Mouse (Mus musculus) left cerebral cortex, postnatal 10 days (tissue): ENCODE measurements around the gene Fndc10. TPM values are rescaled to one million over a fixed set of nuclear protein-coding genes. Genes with fewer than 3 reads are reported as not detected.
"Not testable (repeated sequence)": the region's sequence is repeated elsewhere in the genome, so short reads cannot be mapped to it uniquely, and the experiment has no call there.

ENCODE experiments used
- DNase-seq, 2 experiments: peaks; one replicate each; pipeline ENCODE4 v3.0.0; 2021 to 2022; ENCODE audit warnings: low spot score in 2 of 2, mixed read lengths in 1 of 2; ENCODE audit errors: extremely low spot score in 1 of 2
- intact Hi-C: fragments of 180-260 bp; cut with DNase I; formaldehyde crosslinking; loops from one replicate; pipeline ENCODE4 v1.15.1; 2025
- total RNA-seq, 2 experiments: library from RNA; stranded (reverse); gene quantifications; 2 replicates each; pipeline ENCODE4 v1.2.3; 2021

The Fndc10 gene
- total RNA-seq, 2 experiments from 2014 or later: 20.2 to 22.2 TPM

DNA sequence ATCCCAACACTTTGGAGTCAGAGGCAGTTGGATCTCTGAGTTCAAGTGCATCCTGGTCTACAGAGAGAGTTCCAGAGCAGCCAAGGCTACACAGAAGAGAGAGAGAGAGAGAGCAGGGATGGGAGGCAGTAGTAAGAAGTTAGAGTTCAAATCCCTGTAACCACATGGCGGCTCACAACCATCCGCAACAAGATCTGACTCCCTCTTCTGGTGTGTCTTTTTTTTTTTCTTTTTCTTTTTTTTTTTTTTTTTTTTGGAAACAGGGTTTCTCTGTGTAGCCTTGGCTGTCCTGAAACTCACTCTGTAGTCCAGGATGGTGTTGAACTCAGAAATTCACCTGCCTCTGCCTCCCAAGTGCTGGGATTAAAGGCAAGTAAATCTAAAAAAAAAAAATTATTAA is 22.1 kb upstream of the Fndc10 start:
- intact Hi-C loops: no loop called here
- DNase-seq: no peak

DNA sequence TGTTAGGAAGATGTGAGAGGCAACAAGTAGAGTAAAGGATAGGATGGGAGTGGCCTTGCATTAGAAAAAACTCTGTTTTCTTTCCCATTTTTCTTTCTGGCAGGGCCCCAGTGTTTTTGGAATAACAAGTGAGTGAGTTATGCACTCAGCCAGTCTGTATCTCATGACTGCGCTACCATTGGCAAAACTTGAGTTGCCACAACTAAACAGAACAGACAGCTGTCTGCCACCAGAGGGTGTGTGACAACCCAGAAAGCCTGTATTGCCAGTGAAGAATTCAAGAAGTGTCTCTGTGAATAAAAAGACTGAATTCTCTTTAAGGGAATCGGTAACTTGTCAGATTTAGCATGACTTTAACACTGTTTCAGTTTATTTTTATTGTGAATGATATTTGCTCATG is 18.2 kb upstream of the Fndc10 start:
- intact Hi-C loops: no loop called here
- peak in 1 of 2 experiments; percentile 41 for DNase-seq

DNA sequence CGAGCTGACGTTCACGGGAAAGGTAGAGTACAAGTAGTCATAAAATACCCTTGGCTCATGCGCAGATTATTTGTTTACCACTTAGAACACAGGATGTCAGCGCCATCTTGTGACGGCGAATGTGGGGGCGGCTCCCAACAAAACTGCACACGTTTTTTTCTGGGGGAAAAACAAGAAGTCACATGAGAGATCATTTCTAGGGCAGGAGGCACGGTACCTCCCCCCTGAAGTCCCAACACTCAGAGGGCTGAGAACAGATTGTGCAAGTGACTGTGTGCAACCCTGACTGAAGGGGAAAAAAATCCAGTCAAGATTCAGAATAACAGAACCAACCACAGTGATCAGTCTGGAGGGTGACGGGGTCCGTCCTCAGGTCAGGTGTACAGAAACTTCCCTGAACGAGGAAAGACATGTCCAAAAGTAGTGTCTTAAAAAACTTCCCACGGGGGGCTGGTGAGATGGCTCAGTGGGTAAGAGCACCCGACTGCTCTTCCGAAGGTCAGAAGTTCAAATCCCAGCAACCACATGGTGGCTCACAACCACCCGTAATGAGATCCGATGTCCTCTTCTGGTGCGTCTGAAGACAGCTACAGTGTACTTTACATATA is 10.4 kb upstream of the Fndc10 start:
- intact Hi-C loops, DNase-seq: not testable (repeated sequence)

DNA sequence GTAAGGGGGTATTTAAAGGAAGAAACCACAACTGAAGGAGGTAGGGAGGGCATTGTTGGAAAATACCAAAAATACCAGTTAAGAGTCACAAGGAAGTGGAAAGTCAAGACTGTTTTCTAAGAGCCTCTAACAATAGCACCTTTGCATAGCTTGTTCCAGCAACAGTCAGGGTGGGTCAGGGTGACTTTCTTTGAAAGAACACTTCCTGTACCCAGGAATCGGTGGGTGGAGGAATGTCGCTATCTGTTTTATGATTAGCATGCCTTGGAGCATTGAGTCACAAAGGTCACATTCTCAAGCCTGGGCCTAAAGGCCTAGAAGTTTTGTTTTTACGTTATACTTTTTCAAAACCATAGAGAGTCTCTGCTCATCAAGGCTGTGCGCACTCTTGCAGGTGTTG is 6.4 kb upstream of the Fndc10 start:
- DNase-seq, intact Hi-C loops: not testable (repeated sequence)

DNA sequence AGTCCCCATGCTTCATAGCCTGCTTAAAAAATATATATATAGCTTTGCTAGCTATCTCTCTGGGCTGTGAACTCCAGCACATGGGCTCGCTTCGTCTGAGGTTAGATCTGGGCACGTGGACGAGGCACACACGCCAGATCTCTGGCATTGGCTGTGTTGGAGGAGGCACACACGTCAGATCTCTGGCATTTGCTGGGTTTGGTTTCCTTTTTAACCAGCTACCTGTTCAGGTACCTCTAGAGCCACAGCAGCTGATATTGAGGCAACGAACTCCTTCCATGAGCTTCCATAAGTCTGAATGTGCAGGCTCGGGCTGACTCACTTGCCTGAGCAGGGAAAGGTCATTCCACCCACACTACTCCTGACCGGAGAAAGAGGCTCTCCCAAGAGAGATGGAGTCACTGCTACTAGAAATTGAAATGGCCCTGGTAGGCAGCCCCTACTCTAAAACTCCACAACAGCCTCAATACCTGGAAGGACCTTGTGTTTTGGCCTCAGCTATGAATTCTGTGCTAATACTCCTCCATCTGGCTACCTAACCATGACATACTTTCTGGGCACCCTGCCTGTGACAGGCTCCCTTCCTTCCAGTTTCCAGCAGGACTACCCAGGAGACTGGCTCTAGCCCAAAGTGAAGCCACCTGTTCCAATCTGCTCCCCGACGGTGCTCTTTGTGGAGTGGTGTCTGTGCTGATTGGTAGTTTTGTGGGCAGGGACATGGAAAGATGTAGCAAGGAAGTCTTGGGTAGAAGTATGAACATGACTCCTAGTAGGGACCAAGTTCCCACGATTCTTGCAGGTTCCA is 3.4 kb upstream of the Fndc10 start:
- intact Hi-C loops: no loop called here
- peak in 1 of 2 experiments; percentile 43 for DNase-seq

DNA sequence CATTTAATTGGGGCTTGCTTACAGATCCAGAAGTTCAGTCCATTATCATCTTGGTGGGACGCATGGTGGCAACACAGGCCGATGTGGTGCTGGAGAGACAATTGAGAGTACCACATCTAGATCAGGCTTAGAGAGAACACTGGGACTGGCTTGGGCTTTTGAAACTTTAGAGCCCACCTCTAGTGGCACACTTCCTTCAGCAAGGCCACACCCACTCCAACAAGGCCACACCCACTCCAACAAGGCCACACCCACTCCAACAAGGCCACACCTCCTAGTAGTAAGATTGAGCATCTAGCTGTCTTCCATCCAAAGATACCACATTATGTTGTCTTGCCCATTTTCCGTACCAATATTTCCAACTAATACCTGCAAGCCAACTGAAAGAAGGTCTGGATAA is 1.7 kb upstream of the Fndc10 start:
- intact Hi-C loops: no loop called here
- DNase-seq: no peak

DNA sequence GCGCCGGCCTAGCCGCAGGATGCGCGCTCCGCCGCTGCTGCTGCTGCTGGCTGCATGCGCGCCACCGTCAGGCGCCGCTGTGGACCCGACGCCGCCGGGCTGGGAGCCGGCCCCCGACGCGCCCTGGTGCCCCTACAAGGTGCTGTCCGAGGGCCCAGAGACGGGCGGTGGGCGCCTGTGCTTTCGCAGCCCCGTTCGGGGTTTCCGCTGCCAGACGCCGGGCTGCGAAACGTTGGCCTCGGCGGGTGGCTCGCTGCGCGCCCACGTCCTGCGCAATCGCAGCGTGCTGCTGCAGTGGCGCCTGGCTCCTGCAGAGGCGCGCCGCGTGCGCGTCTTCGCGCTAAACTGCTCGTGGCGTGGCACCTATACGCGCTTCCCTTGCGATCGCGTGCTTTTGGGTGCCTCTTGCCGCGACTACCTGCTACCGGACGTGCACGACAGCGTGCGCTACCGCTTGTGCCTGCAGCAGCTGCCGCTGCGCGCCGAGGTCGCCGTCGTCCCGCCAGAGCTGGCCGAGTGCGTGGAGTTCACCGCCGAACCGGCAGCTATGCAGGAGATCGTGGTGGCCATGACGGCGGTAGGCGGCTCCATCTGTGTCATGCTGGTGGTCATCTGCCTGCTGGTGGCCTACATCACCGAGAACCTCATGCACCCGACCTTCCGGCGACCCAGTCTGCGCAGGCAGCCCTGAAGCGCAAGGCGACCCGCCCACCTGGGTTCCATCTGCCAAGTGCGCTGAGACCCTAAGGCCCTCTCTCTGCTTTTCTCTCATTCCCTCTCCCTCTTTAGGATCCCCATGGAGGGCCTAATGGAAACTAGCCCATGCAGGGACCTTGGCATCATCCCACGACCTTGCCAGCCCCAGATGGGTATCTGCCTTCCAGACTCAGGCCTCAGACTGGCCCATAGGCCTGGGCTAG is 600 bp downstream of the Fndc10 start:
- intact Hi-C loops: no loop called here
- peak; percentile 76 to 85 for DNase-seq

DNA sequence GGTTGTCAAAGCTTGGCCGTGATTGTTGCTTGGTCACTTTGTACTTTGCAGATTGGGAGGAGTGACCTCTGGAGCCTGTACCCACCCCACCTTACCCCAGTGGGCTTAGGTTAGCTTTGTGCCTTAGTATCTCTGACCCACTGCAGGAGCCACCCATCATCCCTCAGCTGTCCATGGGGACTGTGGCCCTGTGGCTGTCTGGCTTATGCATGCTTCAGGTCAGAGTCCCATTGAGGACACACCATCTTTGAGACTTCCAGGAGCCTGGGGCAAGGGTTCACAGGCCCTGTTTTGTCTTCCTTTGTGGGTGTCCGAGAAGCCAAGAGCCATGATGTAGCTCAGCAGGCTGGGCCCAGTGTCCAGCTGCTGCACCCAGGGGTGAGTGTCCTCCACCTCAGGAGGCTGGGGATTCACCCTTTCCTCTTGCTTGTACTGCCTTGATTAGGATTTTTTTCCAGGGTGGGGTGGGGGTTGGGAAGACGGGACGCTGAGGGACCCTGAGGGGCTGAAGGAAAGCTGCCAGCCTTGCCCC is 1.5 kb downstream of the Fndc10 start:
- intact Hi-C loops: no loop called here
- no peak for DNase-seq

DNA sequence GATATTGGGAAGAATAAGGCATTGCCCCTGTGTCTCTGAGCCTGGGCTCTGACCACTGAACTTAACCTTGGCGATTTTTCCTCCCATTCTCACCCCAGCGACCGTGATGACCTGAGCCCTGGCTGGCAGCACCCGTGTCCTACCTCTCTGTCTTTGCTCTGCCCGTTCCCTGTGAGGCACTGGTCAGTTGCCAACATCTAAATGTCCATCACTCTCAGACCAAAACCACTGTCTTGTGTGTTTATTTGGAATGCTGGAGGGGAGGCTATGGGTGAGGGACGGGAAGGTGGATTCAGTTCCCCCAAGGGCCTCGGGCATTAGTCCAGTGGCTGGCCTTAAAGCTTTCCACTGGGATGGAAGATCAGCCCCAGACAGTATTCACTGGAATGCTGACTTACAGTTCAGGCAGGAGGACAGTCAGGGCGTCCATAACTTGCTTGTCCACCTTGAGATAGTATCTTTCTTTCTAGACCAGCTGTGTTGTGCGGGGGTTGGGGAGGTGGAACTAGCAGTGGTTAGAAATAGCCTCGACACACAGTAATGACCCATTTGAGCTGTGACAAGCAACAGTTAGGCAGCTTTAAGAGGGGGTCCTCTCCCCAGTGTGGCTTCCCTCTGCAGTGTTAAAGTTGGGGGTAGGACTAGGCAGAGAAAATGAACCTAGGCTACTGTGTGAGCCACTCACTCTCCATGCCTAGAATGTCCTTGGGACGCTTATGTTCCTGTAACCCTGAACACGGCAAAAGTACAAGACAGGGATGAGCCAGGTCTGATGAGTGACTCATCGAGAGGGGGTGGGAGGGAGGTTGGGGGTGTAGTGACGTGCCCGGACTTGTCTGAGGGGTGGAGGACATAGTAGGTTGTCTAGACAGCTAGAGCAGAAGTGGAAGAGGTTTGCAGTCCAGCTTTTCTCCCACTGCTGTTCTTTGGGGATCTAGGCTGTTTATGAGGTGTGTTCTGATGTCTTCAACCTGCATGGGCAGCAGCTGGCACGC is 2.4 kb downstream of the Fndc10 start:
- intact Hi-C loops: no loop called here
- DNase-seq: no peak

DNA sequence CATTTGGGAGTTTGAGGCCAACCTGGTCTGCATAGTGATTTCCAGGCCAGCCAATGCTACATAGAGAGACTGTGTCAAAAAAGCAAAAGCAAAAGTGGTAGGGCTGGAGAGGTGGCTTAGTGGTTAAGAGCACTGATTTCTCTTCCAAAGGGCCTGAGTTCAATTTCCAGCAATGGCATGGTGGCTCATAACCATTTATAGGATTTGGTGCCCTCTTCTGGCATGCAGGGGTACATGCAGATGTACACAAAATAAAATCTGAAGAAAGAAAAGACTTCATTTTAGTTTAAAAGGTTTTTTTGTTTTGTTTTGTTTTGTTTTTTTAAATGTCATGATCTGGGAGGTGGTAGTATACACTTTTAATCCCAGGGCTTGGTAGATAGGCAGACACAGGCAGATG is 6.3 kb downstream of the Fndc10 start:
- intact Hi-C loops: no loop called here
- DNase-seq: no peak

DNA sequence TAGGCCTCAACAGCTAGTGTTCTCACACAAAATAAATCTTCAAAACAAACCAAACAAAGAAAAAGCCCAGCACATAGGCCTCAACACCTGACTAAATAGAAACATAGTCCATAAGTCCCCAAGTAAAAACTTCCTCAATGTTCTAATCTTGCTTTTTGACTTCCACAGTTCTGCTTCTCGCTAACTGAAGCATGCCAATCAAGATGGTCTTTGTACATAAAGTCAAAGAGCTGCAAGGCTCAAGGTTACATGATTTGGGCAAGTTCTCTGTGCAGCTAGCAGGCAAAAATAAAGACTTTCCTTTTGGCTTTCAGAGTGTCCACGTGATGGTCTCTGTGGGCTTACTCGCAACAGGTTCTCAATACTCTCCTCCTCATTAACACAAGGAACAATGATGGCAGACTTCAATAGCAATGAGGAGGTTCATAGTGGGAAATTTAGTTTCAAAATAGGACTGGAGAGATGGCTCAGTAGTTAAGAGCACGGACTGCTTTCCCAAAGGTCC is 9.3 kb downstream of the Fndc10 start:
- DNase-seq: no peak
- intact Hi-C loops: no loop called here

DNA sequence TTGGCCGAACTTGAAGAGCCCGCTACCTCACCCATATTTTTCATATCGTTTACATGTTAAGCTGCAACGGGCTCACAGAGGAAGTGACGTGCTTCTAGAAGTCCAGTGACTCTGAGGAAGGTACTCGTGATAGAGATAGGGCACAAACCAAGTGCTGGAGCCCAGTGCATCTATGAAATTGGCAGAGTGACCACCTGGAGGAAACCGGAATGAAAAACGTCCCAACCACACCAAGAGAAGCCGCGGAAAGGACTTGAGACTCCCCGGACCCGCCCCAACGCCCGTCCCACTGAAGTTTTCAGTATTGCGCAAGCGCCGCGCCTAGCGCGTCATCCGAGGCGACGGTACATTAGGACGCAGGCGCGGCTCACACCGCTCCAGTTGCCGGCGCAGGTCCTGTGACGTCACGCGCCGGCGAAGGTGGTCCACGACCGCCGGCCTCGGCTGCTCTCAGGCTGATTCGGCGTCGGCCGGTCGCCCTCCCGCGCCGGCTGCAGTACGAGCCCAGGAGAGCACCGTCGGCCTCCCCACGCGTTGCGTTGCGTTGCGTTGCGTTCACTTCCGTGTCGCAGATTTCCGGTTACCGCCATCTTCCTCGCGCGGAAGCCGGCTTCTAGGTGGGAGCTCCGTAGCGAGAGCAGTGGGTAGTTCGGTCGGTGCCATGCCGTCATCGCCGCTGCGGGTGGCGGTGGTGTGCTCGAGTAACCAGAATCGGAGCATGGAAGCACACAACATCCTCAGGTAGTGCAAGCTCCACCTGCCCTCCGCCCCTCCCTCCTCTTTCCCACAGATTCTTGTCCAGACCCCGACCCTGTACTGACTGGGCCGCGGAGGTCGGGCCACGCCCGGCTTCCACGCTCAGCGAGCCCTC is 10.8 kb downstream of the Fndc10 start, which contains the start of gene Ssu72:
Gene Ssu72, plus strand, starts transcription at position 80 of the 871 bp plus-strand sequence.
- intact Hi-C loops: no loop called here
- DNase-seq: peak; percentile 93 to 95

DNA sequence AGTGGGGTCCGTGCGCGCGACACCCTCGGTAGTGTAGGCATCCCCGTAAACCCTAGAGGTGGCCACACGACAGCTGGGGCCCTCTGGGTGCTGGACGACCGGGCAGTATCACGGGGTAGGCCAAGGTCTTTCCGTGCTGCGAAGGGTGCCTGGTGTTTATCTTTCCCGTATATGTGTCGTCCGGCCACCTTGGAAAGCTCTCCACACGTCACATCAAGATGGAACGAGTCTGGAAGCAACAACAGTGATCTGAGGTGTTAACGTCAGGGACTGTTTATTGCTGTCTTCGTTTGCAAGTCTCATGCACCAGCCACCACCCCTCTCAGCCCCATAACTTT is 11.4 kb downstream of the Fndc10 start:
- intact Hi-C loops: no loop called here

DNA sequence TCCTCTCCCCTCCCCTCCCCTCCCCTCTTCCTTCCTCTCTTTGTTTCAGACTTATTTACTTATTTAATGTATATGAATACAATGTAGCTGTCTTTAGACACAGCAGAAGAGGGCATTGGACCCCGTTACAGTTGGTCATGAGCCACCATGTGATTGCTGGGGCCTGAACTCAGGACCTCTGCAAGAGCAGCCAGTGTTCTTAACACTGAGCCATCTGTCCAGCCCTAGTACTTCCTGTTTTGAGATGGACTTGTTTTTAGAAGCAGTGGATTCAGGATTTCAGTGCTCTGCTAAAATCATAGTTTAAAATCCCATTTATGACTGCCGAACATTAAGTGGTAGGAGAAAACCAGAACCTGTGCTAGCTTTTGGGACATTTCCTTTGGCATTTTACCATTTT is 14.4 kb downstream of the Fndc10 start:
- no peak for DNase-seq
- intact Hi-C loops: no loop called here

More for the DNA sequence above, 11.4 kb downstream of the Fndc10 start:
- no peak for DNase-seq

DNA sequence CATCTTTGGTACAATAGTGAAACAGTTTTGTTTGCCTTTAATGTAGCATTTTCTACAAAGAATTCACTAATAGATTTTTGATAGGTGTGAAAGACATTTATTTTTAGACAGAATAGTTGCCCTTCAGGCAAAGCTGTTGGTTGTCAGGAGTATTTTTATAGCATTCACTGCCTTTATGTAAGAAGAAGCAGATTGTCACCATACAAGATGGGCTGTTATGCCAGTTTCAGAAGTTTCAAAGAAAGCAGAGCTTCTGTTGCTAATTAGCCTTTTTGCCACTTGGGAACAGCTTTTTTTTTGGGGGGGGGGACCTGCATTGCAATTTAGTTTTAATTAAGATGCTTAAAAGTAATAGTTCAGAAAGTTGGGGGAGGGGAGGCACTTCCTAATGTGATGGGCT is 14.8 kb downstream of the Fndc10 start:
- no peak for DNase-seq

DNA sequence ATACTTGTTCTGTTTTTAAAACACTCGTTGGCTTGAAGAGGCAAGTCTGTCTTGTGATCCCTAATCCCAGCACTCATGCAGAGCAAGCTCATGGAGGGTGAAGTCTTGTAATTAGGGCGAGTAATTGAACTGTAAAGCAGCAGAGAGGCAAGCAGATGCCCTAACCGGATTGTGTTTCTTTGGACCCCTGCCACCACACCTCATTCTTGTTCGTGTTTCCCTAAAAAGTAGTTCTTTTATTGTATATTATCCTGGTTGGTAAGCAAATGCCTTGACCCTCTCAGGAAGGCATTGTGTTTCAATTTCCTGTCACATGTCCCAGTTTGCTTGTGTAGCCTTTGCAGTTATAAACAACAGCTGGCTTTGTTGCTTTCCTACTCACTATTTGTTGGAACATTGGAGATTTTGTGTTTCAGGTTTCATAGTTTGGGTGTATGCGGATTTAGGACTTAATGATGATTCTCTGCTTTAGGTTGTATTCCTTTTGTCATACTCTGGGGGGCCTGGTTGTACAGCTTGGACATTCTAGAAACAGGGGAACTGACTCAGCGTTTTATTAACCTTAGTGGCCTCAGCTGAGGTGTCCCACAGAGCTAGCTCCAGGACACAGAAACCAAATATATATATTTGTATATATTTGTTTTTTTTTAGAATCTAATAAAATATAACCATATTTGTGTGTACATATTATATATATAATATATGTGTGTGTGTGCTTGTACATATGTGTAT is 16.5 kb downstream of the Fndc10 start:
- peak in 1 of 2 experiments; percentile 47 for DNase-seq
- intact Hi-C loops: no loop called here

More for the DNA sequence above, 14.8 kb downstream of the Fndc10 start:
- intact Hi-C loops: no loop called here
